12 mouse cellular contexts compared by ENCODE assay signal in the genomic region with DNA sequence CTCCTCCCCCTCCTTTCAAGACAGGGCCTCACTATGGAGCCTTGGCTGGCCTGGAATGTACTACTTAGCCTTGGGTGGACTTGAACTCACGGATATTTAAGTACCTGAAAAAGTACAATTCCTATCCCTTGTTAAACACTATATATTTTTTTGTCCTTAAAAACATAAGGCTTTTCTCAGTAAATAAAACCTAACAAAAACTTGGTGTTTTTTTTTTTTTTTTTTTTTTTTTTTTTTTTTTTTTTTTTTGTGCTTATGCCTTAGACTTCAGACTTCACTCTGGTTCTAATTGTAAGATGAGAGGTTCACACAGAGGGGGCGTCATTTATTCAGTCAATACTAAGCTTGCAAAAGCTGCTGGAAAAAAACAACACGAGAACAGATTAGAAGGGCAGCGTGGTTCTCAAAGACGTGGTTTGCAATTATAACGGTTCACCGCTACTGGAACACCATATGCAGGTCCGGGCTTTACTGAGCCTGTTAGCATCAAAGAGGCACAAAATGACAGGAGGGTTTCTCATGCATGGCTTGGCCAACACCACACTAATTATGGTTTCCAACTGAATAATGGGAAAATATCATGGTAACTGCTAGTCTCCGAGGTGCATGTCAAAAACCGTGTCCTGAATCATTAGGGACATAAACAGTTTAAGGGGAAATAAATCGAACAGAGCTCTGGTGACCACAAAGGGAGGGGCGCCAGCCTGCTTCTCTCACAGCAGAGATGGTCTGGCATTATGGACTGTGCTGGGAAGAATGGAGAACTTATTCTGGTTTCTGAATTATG. TPM values are rescaled to one million over a fixed set of nuclear protein-coding genes. Genes with fewer than 3 reads are reported as not detected.
DNase-seq lines count a peak whose midpoint lies in the region; ATAC-seq lines count a peak whose summit lies in the region.
"Had no signal": no experiment of that assay in that cellular context is flagged by ENCODE, and none has a peak within 500 bp of the region (broad histone marks: within the 10 kb centered on the region; RNA-seq: fewer than 3 reads in every experiment).

No protein-coding gene starts in this region.

- H3K27me3 ChIP-seq in heart, embryonic 10.5 days (ENCODE audit: insufficient read depth, poor library complexity, severe bottlenecking) = no peaks in the 10 kb centered on the region
- no peaks in the 10 kb centered on the region for H3K27me3 ChIP-seq in forebrain, embryonic 11.5 days (ENCODE audit: control insufficient read depth, insufficient read depth, low read length)
- H3K27me3 ChIP-seq in midbrain, embryonic 10.5 days (ENCODE audit: low read depth, poor library complexity, severe bottlenecking) = no peaks in the 10 kb centered on the region

- H3K4me3 ChIP-seq in heart, embryonic 10.5 days = no peak overlapping the region
- no peak overlapping the region for H3K4me3 ChIP-seq in forebrain, embryonic 11.5 days (ENCODE audit: low read depth, low read length)
- H3K4me3 ChIP-seq in midbrain, embryonic 10.5 days = no peak overlapping the region

- no peaks in the 10 kb centered on the region for H3K9me3 ChIP-seq in heart, embryonic 10.5 days
- no peaks in the 10 kb centered on the region for H3K9me3 ChIP-seq in forebrain, embryonic 11.5 days (ENCODE audit: control insufficient read depth, low read length)
- no peaks in the 10 kb centered on the region for H3K9me3 ChIP-seq in midbrain, embryonic 10.5 days (replicated peaks)

- no peak overlapping the region for H3K4me2 ChIP-seq in forebrain, embryonic 11.5 days (ENCODE audit: low read depth, low read length, severe bottlenecking)

- H3K9ac ChIP-seq in forebrain, embryonic 11.5 days (ENCODE audit: low read length) = no peak overlapping the region
- H3K9ac ChIP-seq: liver, embryonic 14.5 days had no signal

- peak; percentile 36 for DNase-seq in heart, embryonic 10.5 days (ENCODE audit: low spot score)
- no peak for DNase-seq in heart, adult 9 months (ENCODE audit: low spot score in 2 of 2)
- DNase-seq in cerebellum, adult 11 months = peak; percentile 38
- DNase-seq in forebrain, embryonic 11.5 days (ENCODE audit: low spot score) = peak; percentile 71
- DNase-seq in midbrain, embryonic 10.5 days (ENCODE audit: low spot score) = peak; percentile 26
- DNase-seq in spleen, postnatal 36 days (ENCODE audit: low spot score in 2 of 2) = no peak
- no peak for DNase-seq in frontal cortex, postnatal 36 days (ENCODE audit: low spot score in 2 of 2)
- no peak for DNase-seq in frontal cortex, adult 2 months (ENCODE audit: extremely low spot score in 1 of 2, low spot score in 1 of 2)
- DNase-seq: right cerebral cortex, postnatal 25 days; thymus, adult 18-20 months had no signal

- peaks cover 30% of the 10 kb centered on the region for H3K4me1 ChIP-seq in heart, embryonic 10.5 days
- peaks cover 10% of the 10 kb centered on the region for H3K4me1 ChIP-seq in forebrain, embryonic 11.5 days (replicated peaks; ENCODE audit: control insufficient read depth, insufficient read depth, low read length)
- peaks cover 38% of the 10 kb centered on the region for H3K4me1 ChIP-seq in midbrain, embryonic 10.5 days

- WGBS in heart, embryonic 10.5 days = 83% methylated on average over 12 of the region's 12 CpGs
- WGBS in forebrain, embryonic 11.5 days = 27% methylated on average over 12 of the region's 12 CpGs
- 66% methylated on average over 12 of the region's 12 CpGs for WGBS in midbrain, embryonic 10.5 days

- H3K36me3 ChIP-seq in heart, embryonic 10.5 days = no peaks in the 10 kb centered on the region; the same call in 1 of the 2 replicates
- no peaks in the 10 kb centered on the region for H3K36me3 ChIP-seq in forebrain, embryonic 11.5 days (ENCODE audit: control insufficient read depth, insufficient read depth, low read length)
- H3K36me3 ChIP-seq in midbrain, embryonic 10.5 days = no peaks in the 10 kb centered on the region

- H3K27ac ChIP-seq in heart, embryonic 10.5 days = no peak overlapping the region
- H3K27ac ChIP-seq in forebrain, embryonic 11.5 days (ENCODE audit: low read depth, low read length) = peak overlapping the region; percentile 1; the same call in 1 of the 2 replicates
- no peak overlapping the region for H3K27ac ChIP-seq in midbrain, embryonic 10.5 days (replicated peaks)
- H3K27ac ChIP-seq: liver, embryonic 14.5 days had no signal

- peak; percentile 85 for ATAC-seq in forebrain, embryonic 11.5 days (replicated peaks; ENCODE audit: low FRiP score)
- ATAC-seq: intestine, embryonic 16.5 days had no signal

RNA-seq across cellular contexts. Expression of a gene that starts 32.3 kb away (rescaled TPM):
- 71.9 and 73.4 TPM in 2 replicates for polyA plus RNA-seq in heart, embryonic 10.5 days (2016; fragmentation: Nextera tagmentation; extraction: Ambion mirVana)
- polyA plus RNA-seq in forebrain, embryonic 11.5 days (2014; fragmentation: Nextera tagmentation; extraction: Ambion mirVana) = 53.3 and 56.8 TPM in 2 replicates
- 54.3 and 55.9 TPM in 2 replicates for polyA plus RNA-seq in midbrain, embryonic 10.5 days (2016; fragmentation: Nextera tagmentation; extraction: Ambion mirVana)
- 9.8 TPM in 2 replicates for polyA plus RNA-seq in frontal cortex, adult 2 months (2012; rRNA removed)

Comparison
In these comparisons a context has a peak if more than half of its experiments do, and no peak if none do; other contexts are left out.
1. DNase-seq: peak in heart, embryonic 10.5 days (single experiment), cerebellum, adult 11 months (single experiment), forebrain, embryonic 11.5 days (single experiment) and midbrain, embryonic 10.5 days (single experiment); none in heart, adult 9 months (0 of 2), spleen, postnatal 36 days (0 of 2), frontal cortex, postnatal 36 days (0 of 2) and frontal cortex, adult 2 months (0 of 2).